Mouse (Mus musculus) neural tube, embryonic 11.5 days (tissue): ENCODE data around the gene Actr1a. TPM values are rescaled to one million over a fixed set of nuclear protein-coding genes. Genes with fewer than 3 reads are reported as not detected.

Experiments
- ATAC-seq: fragments of 200-750 bp; cut with Nextera tagmentation; 2 replicates; pipeline ENCODE4 v1.8.0; 2017; ENCODE audit warnings: moderate number of reproducible peaks, mild to moderate bottlenecking, moderate TSS enrichment, moderate library complexity; ENCODE audit not compliant: insufficient read depth, low FRiP score, low TSS enrichment
- DNase-seq: peaks from one replicate; pipeline ENCODE4 v3.0.0-alpha.2; 2015; ENCODE audit warnings: low spot score
- H3K27ac ChIP-seq: fragments of 300-500 bp; sonication (generic); 2 replicates; pipeline ENCODE4 v1.5.1; 2014; ENCODE audit warnings: low read depth, mild to moderate bottlenecking, low read length
- H3K27me3 ChIP-seq: fragments of 300-500 bp; sonication (generic); 2 replicates; pipeline ENCODE4 v1.6.1; 2014; ENCODE audit warnings: mild to moderate bottlenecking, low read length, mixed read lengths; ENCODE audit not compliant: control insufficient read depth, insufficient read depth
- H3K36me3 ChIP-seq: fragments of 300-500 bp; sonication (generic); 2 replicates; pipeline ENCODE4 v1.6.1; 2014; ENCODE audit warnings: mild to moderate bottlenecking, low read length, moderate library complexity, mixed read lengths; ENCODE audit not compliant: control insufficient read depth, insufficient read depth
- H3K4me1 ChIP-seq: fragments of 300-500 bp; sonication (generic); 2 replicates; pipeline ENCODE4 v1.6.1; 2014; ENCODE audit warnings: low read length, mixed read lengths; ENCODE audit not compliant: control insufficient read depth, insufficient read depth
- H3K4me2 ChIP-seq: fragments of 300-500 bp; sonication (generic); 2 replicates; pipeline ENCODE4 v1.6.1; 2014; ENCODE audit warnings: low read depth, mild to moderate bottlenecking, moderate library complexity
- H3K4me3 ChIP-seq: fragments of 300-500 bp; sonication (generic); 2 replicates; pipeline ENCODE4 v1.5.1; 2014; ENCODE audit warnings: low read depth, low read length
- H3K9ac ChIP-seq: fragments of 300-500 bp; sonication (generic); 2 replicates; pipeline ENCODE4 v1.6.1; 2014; ENCODE audit warnings: mild to moderate bottlenecking, low read length
- H3K9me3 ChIP-seq: fragments of 300-500 bp; sonication (generic); 2 replicates; pipeline ENCODE4 v1.6.1; 2016; ENCODE audit warnings: low read length; ENCODE audit not compliant: control insufficient read depth
- WGBS: fragments of 180-500 bp; shearing (Covaris S2); extraction: QIAGEN DNeasy Blood & Tissue Kit; methylation state at CpG from one replicate; pipeline ENCODE4 v1.1.7; 2014; 5-methylcytosine and 5-hydroxymethylcytosine counted together
- polyA plus RNA-seq: library from polyadenylated mRNA; unstranded; fragments of >200 nt; fragmentation: Nextera tagmentation; extraction: Ambion mirVana; gene quantifications from 2 replicates; pipeline ENCODE4 v1.2.1, GENCODE M21; 2014

The Actr1a gene
- polyA plus RNA-seq, 1 experiment from 2014 or later: 262 TPM

DNA sequence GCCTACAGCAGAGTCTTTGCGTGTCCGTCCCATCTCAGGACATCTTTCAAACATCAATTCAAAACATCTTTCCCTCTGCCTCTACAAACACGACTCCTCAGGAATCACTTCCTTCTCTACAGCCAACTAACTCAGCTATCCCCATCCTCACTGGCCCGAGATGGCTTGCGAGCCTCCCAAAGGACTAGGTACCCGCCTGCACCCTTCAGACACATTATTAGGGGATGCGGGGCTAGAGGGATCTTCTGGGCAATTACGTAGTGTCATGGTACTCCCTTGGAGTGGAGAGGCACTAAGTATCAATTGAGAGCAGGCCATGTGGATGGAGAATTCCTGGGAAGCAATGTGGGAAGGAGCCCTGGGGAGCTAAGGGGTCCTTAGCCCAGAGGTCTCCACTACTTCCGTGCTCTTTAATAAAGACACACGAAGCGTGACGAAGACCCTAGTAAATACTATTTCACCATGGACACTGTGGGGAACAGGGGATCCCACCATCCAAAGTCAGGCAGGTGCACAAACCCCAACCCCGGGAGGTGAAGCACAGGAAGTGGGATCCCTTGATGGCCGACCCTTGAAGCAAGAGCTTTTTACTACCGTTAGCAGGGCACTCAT, 57.7 kb downstream of the Actr1a start:
- H3K4me1 ChIP-seq: peaks cover 7% of the 10 kb centered on the region
- 33% methylated on average over 15 of the region's 15 CpGs for WGBS
- peak overlapping the region; percentile 79 for H3K4me2 ChIP-seq
- no peaks in the 10 kb centered on the region for H3K27me3 ChIP-seq
- no peaks in the 10 kb centered on the region for H3K9me3 ChIP-seq
- H3K27ac ChIP-seq: peak overlapping the region; percentile 39; the same call in 1 of the 2 replicates
- ATAC-seq (peak; percentile 46), DNase-seq (no peak)
- peak overlapping the region; percentile 81 for H3K9ac ChIP-seq
- peak overlapping the region; percentile 72 for H3K4me3 ChIP-seq
- H3K36me3 ChIP-seq: no peaks in the 10 kb centered on the region

DNA sequence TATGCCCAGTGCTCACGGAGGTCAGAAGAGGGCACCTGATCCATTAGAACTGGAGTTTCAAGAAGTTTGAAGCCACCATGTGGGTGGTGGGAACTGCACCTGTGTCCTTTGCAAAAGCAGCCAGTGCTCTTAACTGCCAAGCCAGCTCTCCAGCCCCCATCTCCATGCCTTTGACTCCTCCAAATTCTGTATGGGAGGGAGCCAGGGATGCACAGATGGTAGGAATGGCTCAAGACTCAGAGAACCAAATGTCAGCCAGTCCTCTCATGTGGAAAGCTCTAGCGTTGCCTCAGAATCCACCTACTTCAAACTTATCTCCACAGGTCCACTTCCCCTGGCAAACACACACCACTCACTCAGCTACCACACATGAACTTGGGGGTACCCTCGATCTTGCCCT, 61.6 kb downstream of the Actr1a start:
- Histone ChIP-seq H3K36me3 (peaks cover 2% of the 10 kb centered on the region; the same call in 1 of the 2 replicates), H3K27ac (no peak overlapping the region), H3K9ac (no peak overlapping the region), H3K4me3 (no peak overlapping the region), H3K4me2 (no peak overlapping the region), H3K27me3 (0 out of 2 replicates have a peak, but pooled peaks cover 4% of the 10 kb centered on the region), H3K4me1 (peaks cover 19% of the 10 kb centered on the region), H3K9me3 (no peaks in the 10 kb centered on the region)
- no peak for DNase-seq
- ATAC-seq: no peak
- 93% methylated on average over 3 of the region's 3 CpGs for WGBS

DNA sequence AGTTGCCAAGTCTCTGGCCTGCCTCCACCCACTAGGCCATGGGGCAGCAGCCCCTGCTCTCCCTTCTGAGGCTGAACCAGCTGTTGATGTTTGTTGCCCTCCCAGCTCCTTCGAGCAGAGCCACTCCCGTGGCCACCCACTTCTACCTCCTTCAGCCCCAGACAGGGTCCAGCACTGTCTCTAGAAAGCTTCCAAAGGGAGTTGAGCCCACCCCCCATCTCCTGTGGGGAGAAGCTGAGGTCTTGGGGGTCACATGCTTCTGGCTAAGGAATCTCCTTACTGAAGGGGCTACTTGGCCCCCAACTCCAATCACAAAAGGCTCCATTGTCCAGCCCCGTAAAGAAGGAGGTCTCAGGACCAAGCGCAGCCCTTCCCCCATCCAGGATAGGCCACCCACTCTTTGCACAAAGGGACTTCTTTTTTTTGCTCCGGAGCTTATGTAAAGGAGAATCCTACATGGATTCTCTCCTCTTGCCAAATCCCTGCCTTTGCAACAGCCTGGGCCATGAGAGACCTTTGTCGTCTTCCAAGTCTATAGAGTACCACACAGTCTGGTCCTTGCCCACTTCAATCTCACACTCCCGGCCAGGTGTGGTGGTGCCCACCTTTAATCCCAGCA, 62.7 kb downstream of the Actr1a start:
- H3K27me3 ChIP-seq: 0 out of 2 replicates have a peak, but pooled peaks cover 4% of the 10 kb centered on the region
- no peak overlapping the region for H3K4me3 ChIP-seq
- H3K27ac ChIP-seq: no peak overlapping the region
- DNase-seq (no peak), ATAC-seq (no peak)
- 0 out of 2 replicates have a peak overlapping the region, but pooled peaks have one; percentile 4 for H3K4me2 ChIP-seq
- H3K36me3 ChIP-seq: peaks cover 2% of the 10 kb centered on the region; the same call in 1 of the 2 replicates
- peaks cover 18% of the 10 kb centered on the region for H3K4me1 ChIP-seq
- H3K9me3 ChIP-seq: no peaks in the 10 kb centered on the region
- no peak overlapping the region for H3K9ac ChIP-seq
- WGBS: 53% methylated on average over 7 of the region's 7 CpGs

DNA sequence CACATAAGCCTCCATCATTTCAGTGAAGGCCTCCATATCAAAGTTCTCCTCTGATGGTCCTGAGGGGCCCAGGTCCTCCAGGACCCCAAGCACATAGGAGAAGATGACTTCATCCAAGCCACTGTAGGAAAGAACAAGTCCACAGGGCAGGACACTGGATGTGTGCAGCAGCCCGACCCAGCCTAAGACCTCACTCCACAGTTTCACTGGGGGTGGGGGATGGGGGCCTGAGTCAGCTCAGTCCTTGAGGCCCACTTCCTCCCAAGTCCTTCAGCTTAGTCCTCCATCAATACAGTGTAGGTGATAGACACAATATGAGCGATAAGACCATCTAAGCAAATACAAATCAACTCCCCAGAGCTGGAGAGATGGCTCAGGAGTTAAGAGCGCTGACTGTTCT, 63.6 kb downstream of the Actr1a start:
- ATAC-seq: no peak
- 87% methylated on average over 3 of the region's 3 CpGs for WGBS

DNA sequence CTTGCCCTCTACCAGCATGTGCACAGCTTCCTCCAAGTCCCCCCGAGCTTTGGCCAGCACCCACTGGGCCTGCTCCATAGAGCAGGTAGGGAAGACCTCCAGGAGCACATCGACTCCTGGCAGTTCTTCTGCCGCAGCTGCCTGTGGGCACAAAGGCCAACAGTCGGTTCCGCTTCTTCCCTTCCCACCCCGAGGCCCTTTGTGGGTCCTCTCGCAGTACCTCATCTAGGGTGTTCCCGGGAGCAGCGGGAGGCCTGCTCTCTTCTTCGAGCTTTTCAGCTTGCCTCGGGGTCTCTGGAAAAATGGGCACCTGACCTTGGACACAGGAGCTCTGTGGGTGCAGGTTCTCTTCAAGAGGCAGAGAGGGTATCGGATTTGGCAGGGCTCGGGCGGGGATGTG, 64.2 kb downstream of the Actr1a start:
- DNase-seq (no peak), ATAC-seq (no peak)
- no peaks in the 10 kb centered on the region for H3K9me3 ChIP-seq
- no peak overlapping the region for H3K27ac ChIP-seq
- peaks cover 6% of the 10 kb centered on the region; the same call in 1 of the 2 replicates for H3K27me3 ChIP-seq
- WGBS: 92% methylated on average over 14 of the region's 14 CpGs
- peaks cover 19% of the 10 kb centered on the region for H3K4me1 ChIP-seq
- no peak overlapping the region for H3K4me3 ChIP-seq
- no peak overlapping the region for H3K4me2 ChIP-seq
- no peak overlapping the region for H3K9ac ChIP-seq
- peaks cover 2% of the 10 kb centered on the region; the same call in 1 of the 2 replicates for H3K36me3 ChIP-seq

More for the DNA sequence above, 63.6 kb downstream of the Actr1a start:
- no peak overlapping the region for H3K27ac ChIP-seq
- H3K4me1 ChIP-seq: peaks cover 16% of the 10 kb centered on the region
- peaks cover 2% of the 10 kb centered on the region; the same call in 1 of the 2 replicates for H3K36me3 ChIP-seq
- H3K4me3 ChIP-seq: no peak overlapping the region
- no peak for DNase-seq
- H3K4me2 ChIP-seq: no peak overlapping the region
- 0 out of 2 replicates have a peak, but pooled peaks cover 4% of the 10 kb centered on the region for H3K27me3 ChIP-seq
- no peak overlapping the region for H3K9ac ChIP-seq
- no peaks in the 10 kb centered on the region for H3K9me3 ChIP-seq

DNA sequence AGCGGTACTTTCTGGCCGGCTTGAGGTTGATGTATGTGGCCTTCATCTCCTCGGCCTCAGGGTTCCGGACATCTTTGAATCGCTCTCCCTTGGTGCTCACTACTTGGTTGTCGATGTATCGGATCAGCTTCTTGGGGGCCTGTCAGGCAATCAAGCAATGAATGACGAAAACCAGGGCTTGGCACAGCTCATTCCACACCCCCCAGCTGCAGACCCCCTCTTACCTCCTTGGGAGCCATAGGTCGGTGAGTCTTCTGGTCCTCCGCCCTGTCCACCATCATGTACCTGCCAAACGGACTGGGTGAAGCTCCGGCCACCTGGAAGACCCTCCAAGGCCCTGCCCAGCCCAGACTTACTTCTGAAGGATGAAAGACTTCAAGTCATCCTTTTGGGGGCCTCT, 64.9 kb downstream of the Actr1a start:
- Histone ChIP-seq H3K9ac (no peak overlapping the region), H3K27me3 (peaks cover 10% of the 10 kb centered on the region; the same call in 1 of the 2 replicates), H3K4me1 (peaks cover 20% of the 10 kb centered on the region), H3K4me2 (no peak overlapping the region), H3K27ac (no peak overlapping the region), H3K9me3 (no peaks in the 10 kb centered on the region), H3K36me3 (peaks cover 2% of the 10 kb centered on the region; the same call in 1 of the 2 replicates), H3K4me3 (no peak overlapping the region)
- ATAC-seq (no peak), DNase-seq (no peak)
- 95% methylated on average over 12 of the region's 12 CpGs for WGBS

DNA sequence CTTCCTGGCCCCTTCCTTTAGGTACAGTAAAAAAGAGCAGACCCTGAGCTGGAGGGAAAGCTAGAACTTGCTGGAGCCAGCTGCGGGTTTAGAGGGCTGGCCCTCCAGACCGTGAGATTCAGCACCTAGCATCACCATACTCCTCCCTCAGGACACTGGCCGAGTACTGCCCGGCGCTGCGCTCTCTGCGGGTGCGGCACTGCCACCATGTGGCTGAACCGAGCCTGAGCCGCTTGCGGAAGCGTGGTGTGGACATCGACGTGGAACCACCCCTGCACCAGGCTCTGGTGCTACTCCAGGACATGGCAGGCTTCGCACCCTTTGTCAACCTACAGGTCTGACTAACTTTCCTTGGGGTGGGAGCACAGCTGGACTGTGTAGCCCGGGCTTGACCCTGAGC, 65.6 kb downstream of the Actr1a start:
- DNase-seq (peak; percentile 87), ATAC-seq (no peak; the same call in 1 of the 2 replicates)
- H3K4me1 ChIP-seq: peaks cover 20% of the 10 kb centered on the region
- peaks cover 17% of the 10 kb centered on the region for H3K27me3 ChIP-seq
- H3K9me3 ChIP-seq: no peaks in the 10 kb centered on the region
- no peak overlapping the region for H3K4me3 ChIP-seq
- 6% methylated on average over 16 of the region's 16 CpGs for WGBS
- H3K4me2 ChIP-seq: peak overlapping the region; percentile 19; the same call in 1 of the 2 replicates
- H3K36me3 ChIP-seq: peaks cover 2% of the 10 kb centered on the region; the same call in 1 of the 2 replicates
- no peak overlapping the region for H3K9ac ChIP-seq
- no peak overlapping the region for H3K27ac ChIP-seq

DNA sequence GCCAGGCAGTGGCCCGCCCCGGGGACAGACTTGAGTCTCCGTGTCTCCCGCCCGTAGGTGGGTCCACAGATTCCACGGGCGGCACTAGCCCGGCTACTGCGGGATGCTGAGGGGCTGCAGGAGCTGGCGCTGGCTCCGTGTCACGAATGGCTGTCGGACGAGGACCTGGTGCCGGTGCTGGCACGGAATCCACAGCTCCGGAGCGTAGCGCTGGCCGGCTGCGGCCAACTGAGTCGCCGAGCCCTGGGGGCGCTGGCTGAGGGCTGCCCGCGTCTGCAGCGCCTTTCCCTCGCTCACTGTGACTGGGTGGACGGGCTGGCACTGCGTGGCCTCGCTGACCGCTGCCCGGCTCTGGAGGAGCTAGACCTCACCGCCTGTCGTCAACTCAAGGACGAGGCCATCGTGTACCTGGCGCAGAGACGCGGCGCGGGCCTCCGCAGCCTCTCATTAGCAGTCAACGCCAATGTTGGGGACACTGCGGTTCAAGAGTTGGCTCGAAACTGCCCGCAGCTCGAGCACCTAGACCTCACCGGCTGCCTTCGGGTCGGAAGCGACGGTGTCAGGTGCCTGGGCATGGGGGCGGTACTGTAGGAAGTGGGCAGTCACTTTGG, 66.4 kb downstream of the Actr1a start:
- no peak for DNase-seq
- 1% methylated on average over 54 of the region's 54 CpGs for WGBS
- peaks cover 25% of the 10 kb centered on the region for H3K27me3 ChIP-seq

More for the DNA sequence above, 66.4 kb downstream of the Actr1a start:
- Histone ChIP-seq H3K4me1 (peaks cover 20% of the 10 kb centered on the region), H3K27ac (peak overlapping the region; percentile 90), H3K9ac (peak overlapping the region; percentile 69), H3K4me3 (peak overlapping the region; percentile 73), H3K36me3 (peaks cover 2% of the 10 kb centered on the region; the same call in 1 of the 2 replicates), H3K4me2 (peak overlapping the region; percentile 100), H3K9me3 (no peaks in the 10 kb centered on the region)
- ATAC-seq: peak; percentile 4; the same call in 1 of the 2 replicates
